Mouse (Mus musculus) C2C12 (cell line): Measurements from ENCODE around the gene Cd37. TPM values are rescaled to one million over a fixed set of nuclear protein-coding genes. Genes with fewer than 3 reads are reported as not detected.
A peak's percentile ranks its signal among the peaks of the same experiment; 100 is the strongest.

Experiments used
- H3K27me3 ChIP-seq: one replicate; pipeline ENCODE4 v1.6.1; 2011; ENCODE audit not compliant: control insufficient read depth, insufficient read depth, insufficient read length
- H3K36me3 ChIP-seq: one replicate; pipeline ENCODE4 v1.6.1; 2011; ENCODE audit not compliant: control insufficient read depth, insufficient read depth
- H3K4me3 ChIP-seq: one replicate; pipeline ENCODE4 v1.5.1; 2011; ENCODE audit warnings: mild to moderate bottlenecking, control low read depth; ENCODE audit not compliant: poor library complexity, insufficient read depth, severe bottlenecking
- H3K79me2 ChIP-seq: one replicate; pipeline ENCODE4 v1.6.1; 2011; ENCODE audit not compliant: control insufficient read depth, insufficient read depth
- H3K79me3 ChIP-seq: one replicate; pipeline ENCODE4 v1.6.1; 2011; ENCODE audit warnings: low read depth, control low read depth
- H3ac ChIP-seq: one replicate; pipeline ENCODE3; 2011; ENCODE audit warnings: low read depth; ENCODE audit not compliant: control insufficient read depth, insufficient read length
- CEBPB ChIP-seq: IDR thresholded peaks from one replicate; pipeline ENCODE4 v1.6.1; 2011; ENCODE audit warnings: low read depth, mild to moderate bottlenecking, control low read depth, moderate library complexity
- CTCF ChIP-seq: IDR thresholded peaks from one replicate; pipeline ENCODE4 v1.5.1; 2011; ENCODE audit not compliant: control insufficient read depth, insufficient read depth, insufficient read length
- FOSL1 ChIP-seq: IDR thresholded peaks from one replicate; pipeline ENCODE4 v1.8.0; 2011; ENCODE audit warnings: mild to moderate bottlenecking, low read length; ENCODE audit not compliant: poor library complexity, insufficient read depth, severe bottlenecking
- MAX ChIP-seq: IDR thresholded peaks from one replicate; pipeline ENCODE4 v1.6.1; 2011; ENCODE audit warnings: mild to moderate bottlenecking, control low read depth
- MYOD1 ChIP-seq: IDR thresholded peaks from one replicate; pipeline ENCODE4 v1.6.1; 2011; ENCODE audit warnings: low read depth; ENCODE audit not compliant: control insufficient read depth, insufficient read length
- MYOG ChIP-seq: IDR thresholded peaks from one replicate; pipeline ENCODE4 v1.6.1; 2011; ENCODE audit not compliant: control insufficient read depth, insufficient read length; ENCODE audit errors: extremely low read depth
- USF1 ChIP-seq: IDR thresholded peaks from one replicate; pipeline ENCODE4 v1.6.1; 2011; ENCODE audit warnings: low read depth, mild to moderate bottlenecking, control low read depth, moderate library complexity
- polyA plus RNA-seq: library from polyadenylated mRNA; unstranded; fragments of >200 nt; fragmentation: generic; extraction: Trizol; gene quantifications from one replicate; pipeline ENCODE4 v1.2.1, GENCODE M21; 2012; ENCODE audit warnings: missing spikeins

Gene Cd37
- polyA plus RNA-seq, 1 experiment: 0.37 TPM

GRCm38 (mm10) chr7:45198961-45199360 lies 40.0 kb downstream of the Cd37 start:
- TF ChIP-seq CEBPB: no peak
- no peak for TF ChIP-seq MAX
- TF ChIP-seq MYOG: no peak
- no peak for TF ChIP-seq CTCF
- Histone ChIP-seq H3ac (no peak overlapping the region), H3K27me3 (peaks cover 9% of the 10 kb centered on the region)

GRCm38 (mm10) chr7:45198435-45198834 lies 40.5 kb downstream of the Cd37 start:
- Histone ChIP-seq H3K36me3 (no peaks in the 10 kb centered on the region), H3K4me3 (no peak overlapping the region), H3ac (no peak overlapping the region), H3K79me2 (no peaks in the 10 kb centered on the region), H3K27me3 (peaks cover 9% of the 10 kb centered on the region), H3K79me3 (no peaks in the 10 kb centered on the region)
- TF ChIP-seq MYOG (no peak), CTCF (peak; percentile 88)

More at GRCm38 (mm10) chr7:45198961-45199360, 40.0 kb downstream of the Cd37 start:
- H3K36me3 ChIP-seq: no peaks in the 10 kb centered on the region
- no peaks in the 10 kb centered on the region for H3K79me3 ChIP-seq
- H3K79me2 ChIP-seq: no peaks in the 10 kb centered on the region
- H3K4me3 ChIP-seq: no peak overlapping the region

- H3K79me3 ChIP-seq: no peaks in the 10 kb centered on the region
- H3K4me3 ChIP-seq: no peak overlapping the region
- H3K27me3 ChIP-seq: peaks cover 9% of the 10 kb centered on the region
- no peaks in the 10 kb centered on the region for H3K36me3 ChIP-seq
- H3K79me2 ChIP-seq: no peaks in the 10 kb centered on the region
- no peak for TF ChIP-seq USF1
- TF ChIP-seq CTCF: no peak
- no peak for TF ChIP-seq MYOG
- TF ChIP-seq MAX: no peak
- TF ChIP-seq CEBPB: no peak
- TF ChIP-seq FOSL1: no peak
- no peak for TF ChIP-seq MYOD1
- H3ac ChIP-seq: no peak overlapping the region
These were observed 41.9 kb downstream of the Cd37 start for GRCm38 (mm10) chr7:45196994-45197393.

GRCm38 (mm10) chr7:45196176-45196535 lies 42.8 kb downstream of the Cd37 start:
- Histone ChIP-seq H3K36me3 (no peaks in the 10 kb centered on the region), H3K79me2 (no peaks in the 10 kb centered on the region), H3K4me3 (no peak overlapping the region), H3ac (no peak overlapping the region), H3K79me3 (no peaks in the 10 kb centered on the region), H3K27me3 (peaks cover 9% of the 10 kb centered on the region)
- no peak for TF ChIP-seq MYOD1
- TF ChIP-seq CTCF: no peak
- no peak for TF ChIP-seq CEBPB
- no peak for TF ChIP-seq MAX
- TF ChIP-seq MYOG: no peak
- no peak for TF ChIP-seq USF1
- TF ChIP-seq FOSL1: no peak

- peaks cover 9% of the 10 kb centered on the region for H3K27me3 ChIP-seq
- H3K4me3 ChIP-seq: no peak overlapping the region
- no peaks in the 10 kb centered on the region for H3K79me2 ChIP-seq
- H3ac ChIP-seq: no peak overlapping the region
- TF ChIP-seq CEBPB: no peak
- TF ChIP-seq MYOG: no peak
- TF ChIP-seq USF1: no peak
- TF ChIP-seq MYOD1: no peak
- no peak for TF ChIP-seq CTCF
- TF ChIP-seq FOSL1: no peak
- no peak for TF ChIP-seq MAX
- no peaks in the 10 kb centered on the region for H3K79me3 ChIP-seq
- no peaks in the 10 kb centered on the region for H3K36me3 ChIP-seq
These were observed 43.4 kb downstream of the Cd37 start for GRCm38 (mm10) chr7:45195341-45196175.
